Mouse (Mus musculus) urinary bladder, postnatal 14 days (tissue): ENCODE measurements around the gene Gm7697.
"Not testable (repeated sequence)": the region's sequence is repeated elsewhere in the genome, so short reads cannot be mapped to it uniquely, and the experiment has no call there.

Experiments used
- DNase-seq: peaks from one replicate; pipeline ENCODE4 v3.0.0; 2021; ENCODE audit warnings: low spot score

The Gm7697 gene

GRCm38 (mm10) chr8:69522876-69523275 is at the start of gene Gm7697:
Gene Gm7697 (minus strand): TSS chr8:69522976.
- not testable (repeated sequence) for DNase-seq

DNA sequence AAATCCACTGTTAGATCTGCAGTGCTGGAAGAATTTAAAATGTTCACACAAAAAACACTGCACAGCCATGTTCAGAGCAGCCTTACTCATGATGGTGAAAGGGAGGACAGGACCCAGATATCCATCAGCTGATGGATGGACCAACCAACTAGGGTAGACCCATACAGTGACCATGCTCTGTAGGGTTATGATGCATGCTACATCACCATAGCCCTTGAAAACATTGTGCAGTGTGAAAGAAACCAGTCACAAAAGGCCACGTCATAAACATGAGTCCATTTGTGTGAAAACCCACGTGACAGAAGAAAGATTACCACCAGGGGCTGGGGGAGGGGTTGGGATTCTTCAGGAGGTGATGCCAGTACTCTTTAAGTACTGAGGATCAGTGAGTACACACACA is 28.5 kb upstream of the Gm7697 start:
- DNase-seq: not testable (repeated sequence)

GRCm38 (mm10) chr8:69549556-69549955 is 26.8 kb upstream of the Gm7697 start:
- DNase-seq: peak; percentile 53

- not testable (repeated sequence) for DNase-seq
Measured at GRCm38 (mm10) chr8:69548114-69548513, 25.3 kb upstream of the Gm7697 start.

- DNase-seq: not testable (repeated sequence)
Measured at GRCm38 (mm10) chr8:69547208-69547607, 24.4 kb upstream of the Gm7697 start.

DNA sequence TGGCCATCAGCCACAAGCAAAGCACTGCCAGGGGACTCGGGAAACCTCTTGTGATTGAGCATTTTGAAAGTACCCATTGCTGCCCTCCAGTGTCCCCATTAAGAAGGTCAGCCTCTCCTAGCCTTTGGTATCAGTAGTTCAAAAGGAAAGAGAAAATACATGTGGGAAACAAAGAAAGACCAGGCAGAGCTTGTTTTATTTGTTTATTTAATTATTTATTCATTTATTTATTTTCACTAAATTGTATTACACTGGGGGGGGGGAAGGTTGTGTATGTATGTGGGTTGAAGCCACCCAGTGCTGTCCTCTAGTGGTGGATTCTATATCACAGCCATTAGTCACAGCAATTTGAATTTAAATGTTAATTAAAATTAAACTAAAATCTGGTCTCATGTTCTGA is 22.2 kb upstream of the Gm7697 start:
- DNase-seq: not testable (repeated sequence)

DNA sequence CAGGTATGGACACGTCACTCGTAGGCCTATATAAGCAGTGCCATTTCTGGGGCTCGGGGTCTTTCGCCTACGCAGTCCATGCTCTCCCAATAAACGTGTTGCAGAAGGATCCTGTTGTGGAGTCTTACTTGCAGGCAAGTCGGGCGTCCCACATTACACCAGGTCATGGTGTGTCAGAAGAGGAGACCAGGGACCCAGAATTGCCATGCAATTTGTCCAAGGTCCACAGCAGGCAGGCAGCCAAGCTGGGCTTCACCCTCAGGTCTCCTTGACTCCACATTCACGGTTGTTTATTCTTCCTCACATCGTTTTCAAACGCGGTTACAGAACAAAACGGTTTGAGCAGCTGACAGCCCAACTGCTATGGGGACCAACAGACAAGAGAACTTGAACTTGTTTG is 21.7 kb upstream of the Gm7697 start:
- not testable (repeated sequence) for DNase-seq

GRCm38 (mm10) chr8:69543984-69544383 is 21.2 kb upstream of the Gm7697 start:
- not testable (repeated sequence) for DNase-seq

DNA sequence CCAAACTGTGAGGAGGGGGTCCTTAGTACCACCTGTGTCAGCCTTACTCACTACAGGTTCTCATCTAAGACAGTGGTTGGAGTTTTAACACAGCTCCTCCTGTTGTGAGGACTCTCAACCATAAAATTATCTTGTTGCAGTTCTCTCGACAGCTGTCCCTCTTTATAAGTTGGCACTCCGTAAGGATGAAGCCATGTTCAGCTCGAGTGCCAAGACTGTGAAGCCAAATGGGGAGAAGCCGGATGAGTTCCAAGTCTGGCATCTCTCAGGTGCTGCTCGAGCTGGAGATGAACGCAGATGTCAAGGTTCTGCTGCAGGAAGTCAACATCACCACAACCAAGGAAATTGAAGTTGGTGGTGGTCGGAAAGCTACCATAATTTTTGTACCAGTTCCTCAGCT is 18.0 kb upstream of the Gm7697 start:
- DNase-seq: not testable (repeated sequence)

GRCm38 (mm10) chr8:69540331-69540730 is 17.6 kb upstream of the Gm7697 start:
- DNase-seq: not testable (repeated sequence)

DNA sequence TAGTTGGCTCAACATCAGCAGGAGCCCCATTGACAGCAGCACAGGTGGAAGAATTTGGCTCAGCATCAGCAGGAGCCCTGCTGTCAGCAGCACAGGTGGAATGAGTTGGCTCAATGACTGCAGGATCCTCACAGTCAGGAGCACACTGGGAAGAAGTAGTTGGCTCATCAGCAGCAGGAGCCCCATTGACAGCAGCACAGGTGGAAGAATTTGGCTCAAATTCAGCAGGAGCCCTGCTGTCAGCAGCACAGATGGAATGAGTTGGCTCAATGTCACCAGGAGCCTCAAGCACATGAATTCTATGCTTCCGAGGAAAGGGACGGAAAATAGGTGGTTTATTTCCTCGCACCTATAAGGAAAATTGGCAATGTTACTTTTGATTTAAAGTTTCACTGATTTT is 47.8 kb downstream of the Gm7697 start:
- not testable (repeated sequence) for DNase-seq

- DNase-seq: not testable (repeated sequence)
Measured at GRCm38 (mm10) chr8:69453465-69453864, 69.3 kb downstream of the Gm7697 start, which contains the start of gene Gm9495. Gene Gm9495 (minus strand): TSS chr8:69453565.
